Mouse (Mus musculus): ENCODE results near the gene Rps16.

The Rps16 gene

DNA sequence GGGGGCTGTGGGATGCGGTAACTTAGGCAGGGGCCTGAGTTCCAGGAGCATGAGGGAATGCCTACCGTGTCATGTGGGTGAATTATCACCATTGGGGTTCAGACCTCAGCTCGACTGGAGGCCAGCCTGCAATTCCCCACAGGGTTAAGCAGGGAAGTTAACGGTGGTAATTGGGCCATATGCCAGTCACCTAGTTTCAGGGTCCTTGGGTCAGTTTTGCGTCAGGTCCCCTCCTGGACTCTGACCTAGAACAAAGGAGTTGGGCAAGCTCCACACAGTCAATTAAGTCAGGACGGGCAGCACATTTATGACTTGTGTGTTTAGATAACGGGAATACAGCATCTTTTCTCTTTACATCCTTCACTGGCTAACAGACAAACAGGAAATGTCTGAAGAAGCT lies 9.1 kb upstream of the Rps16 start:
- in situ Hi-C loops (cut with MboI; ENCODE audit: unreplicated experiment in 2 of 2), result loop anchor here in 1 of 2 experiments (10.0 kb wide), 1 partner anchor 67 kb away; the partner anchor contains the start of gene Eid2b

DNA sequence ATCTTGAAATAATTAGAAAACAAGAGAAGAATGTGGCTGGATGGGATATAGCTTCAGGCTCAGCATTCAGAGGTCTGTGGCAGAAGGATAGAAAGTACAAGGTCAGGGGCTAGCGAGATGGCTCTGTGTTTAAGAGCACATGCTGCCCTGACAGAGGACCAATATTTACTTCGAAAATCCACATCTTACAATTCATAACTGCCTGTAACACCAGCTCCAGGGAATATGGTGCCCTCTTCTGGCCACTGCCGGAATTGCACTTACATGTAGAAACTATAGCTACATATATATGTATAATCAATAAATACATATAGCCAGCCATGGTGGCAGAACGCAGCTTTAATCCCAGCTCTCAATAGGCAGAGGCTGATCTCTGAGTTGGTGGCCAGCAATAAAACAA lies 5.8 kb upstream of the Rps16 start:
- in situ Hi-C loops (cut with MboI; ENCODE audit: unreplicated experiment in 2 of 2), result loop anchor here (5.0 to 10.0 kb wide), 2 partner anchors 67 to 70 kb away; partner anchors contain the start of gene Eid2b (in 2 of the 2)

DNA sequence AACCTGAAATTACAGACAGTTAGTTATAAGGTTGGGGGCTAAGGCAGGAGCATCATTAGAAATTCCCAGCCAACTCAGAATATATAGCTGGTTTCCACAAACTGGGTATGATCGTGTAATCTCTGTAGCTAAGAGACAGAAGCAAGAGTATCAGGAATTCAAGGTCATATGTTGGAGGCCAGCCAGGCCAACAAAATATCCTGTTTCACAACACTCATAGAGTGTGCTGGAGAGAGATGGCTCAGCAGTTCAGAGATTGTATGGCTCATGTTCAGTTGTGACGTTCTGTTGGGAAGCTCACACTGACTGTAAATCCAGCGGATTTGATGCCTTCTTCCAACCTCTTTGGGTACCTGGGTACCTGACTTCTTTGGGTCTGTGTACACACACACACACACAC lies 2.7 kb upstream of the Rps16 start:
- in situ Hi-C loops (cut with MboI; ENCODE audit: unreplicated experiment in 2 of 2), result loop anchor here (5.0 to 10.0 kb wide), 2 partner anchors 70 to 73 kb away; partner anchors contain the start of gene Eid2b (in 2 of the 2)

GRCm38 (mm10) chr7:28348601-28349000 lies 1.9 kb upstream of the Rps16 start:
- in situ Hi-C loops (cut with MboI; ENCODE audit: unreplicated experiment in 2 of 2), result loop anchor here (5.0 to 10.0 kb wide), 2 partner anchors 71 to 74 kb away; partner anchors contain the start of gene Eid2b (in 2 of the 2)

GRCm38 (mm10) chr7:28351676-28352191 lies 1.3 kb downstream of the Rps16 start:
- in situ Hi-C loops (cut with MboI; ENCODE audit: unreplicated experiment in 2 of 2), result no loop called here

DNA sequence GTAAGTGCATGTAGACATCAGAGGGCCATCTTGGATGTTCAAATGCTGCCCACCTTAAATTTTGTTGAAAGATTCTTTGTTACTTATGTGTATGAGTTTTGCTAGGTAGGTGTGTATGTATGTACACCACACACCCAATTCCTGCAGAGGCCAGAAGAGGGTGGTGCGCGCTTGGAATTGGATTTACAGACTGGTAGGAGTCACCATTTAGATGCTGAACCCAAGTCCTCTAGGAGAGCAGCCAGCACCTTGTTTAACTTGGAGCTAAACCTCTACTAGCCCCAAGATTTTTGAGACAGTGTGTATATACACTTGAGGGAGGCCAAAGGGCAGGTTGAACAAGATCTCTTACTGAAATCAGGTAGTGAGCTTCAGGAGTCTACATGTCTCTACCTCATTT lies 2.8 kb downstream of the Rps16 start:
- in situ Hi-C loops (cut with MboI; ENCODE audit: unreplicated experiment in 2 of 2), result no loop called here

- in situ Hi-C loops (cut with MboI; ENCODE audit: unreplicated experiment in 2 of 2), result no loop called here
Measured at GRCm38 (mm10) chr7:28354113-28354581, 3.7 kb downstream of the Rps16 start.

GRCm38 (mm10) chr7:28354596-28354995 lies 4.1 kb downstream of the Rps16 start:
- in situ Hi-C loops (cut with MboI; ENCODE audit: unreplicated experiment in 2 of 2), result no loop called here

DNA sequence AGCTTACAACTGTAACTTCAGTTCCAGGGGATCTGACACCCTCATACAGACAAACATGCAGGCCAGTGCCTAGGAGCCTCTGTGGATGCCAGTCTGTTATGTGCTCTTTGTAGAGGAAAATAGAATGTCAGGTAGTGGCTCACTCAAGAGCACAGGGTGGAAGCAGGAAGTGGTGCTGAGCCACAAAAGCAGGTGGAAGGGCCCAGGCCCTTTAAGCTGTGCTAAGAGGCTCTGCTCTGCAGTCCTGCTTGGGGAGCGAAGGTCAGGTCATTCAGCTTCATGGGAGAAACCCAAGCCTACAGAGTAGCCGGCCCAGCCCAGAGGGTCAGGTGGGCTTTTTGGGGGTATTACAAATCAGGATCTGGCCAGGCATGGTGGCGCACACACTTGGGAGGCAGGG lies 4.8 kb downstream of the Rps16 start:
- in situ Hi-C loops (cut with MboI; ENCODE audit: unreplicated experiment in 2 of 2), result no loop called here

- in situ Hi-C loops (cut with MboI; ENCODE audit: unreplicated experiment in 2 of 2), result no loop called here
Measured at GRCm38 (mm10) chr7:28356981-28357380, 6.5 kb downstream of the Rps16 start.

GRCm38 (mm10) chr7:28357984-28358383 lies 7.5 kb downstream of the Rps16 start:
- in situ Hi-C loops (cut with MboI; ENCODE audit: unreplicated experiment in 2 of 2), result no loop called here

DNA sequence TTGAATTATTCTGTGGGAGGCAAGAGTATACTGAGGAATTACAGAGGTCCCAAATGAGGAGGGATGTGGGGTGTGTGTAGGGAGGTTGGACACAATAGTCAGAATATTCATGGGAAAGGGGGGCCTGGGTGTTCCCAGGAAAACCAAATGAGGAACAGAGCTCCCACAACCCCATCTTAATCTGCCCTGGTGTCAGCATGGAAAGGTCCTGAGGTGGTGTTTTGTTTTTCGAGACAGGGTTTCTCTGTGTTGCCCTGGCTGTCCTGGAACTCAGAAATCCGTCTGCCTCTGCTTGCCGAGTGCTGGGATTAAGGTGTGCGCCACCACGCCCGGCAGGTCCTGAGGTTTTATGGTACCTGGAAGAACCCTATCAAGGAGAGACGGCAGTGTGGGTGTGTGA lies 8.0 kb downstream of the Rps16 start:
- in situ Hi-C loops (cut with MboI; ENCODE audit: unreplicated experiment in 2 of 2), result no loop called here

DNA sequence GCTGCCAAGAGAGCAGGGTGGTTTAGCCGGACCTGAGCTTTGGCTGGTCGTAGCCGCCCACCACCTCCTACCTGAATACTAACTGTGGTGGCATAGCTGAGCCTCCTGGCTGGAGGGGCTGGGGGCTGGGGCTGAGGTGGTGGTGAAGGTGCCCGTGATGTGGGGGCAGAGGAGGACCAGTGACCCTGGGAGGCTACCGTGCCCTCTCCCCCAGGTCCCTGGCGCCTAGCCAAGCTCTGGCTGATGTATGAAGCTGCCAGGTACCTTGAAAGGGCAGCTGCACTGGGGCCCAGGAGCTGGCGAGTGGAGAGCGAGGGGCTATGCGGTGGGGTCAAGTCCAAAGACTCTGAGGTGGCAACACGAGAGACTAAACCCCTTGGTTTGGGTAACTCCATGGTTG lies 9.4 kb downstream of the Rps16 start:
- in situ Hi-C loops (cut with MboI; ENCODE audit: unreplicated experiment in 2 of 2), result no loop called here

- in situ Hi-C loops (cut with MboI; ENCODE audit: unreplicated experiment in 2 of 2), result no loop called here
Measured at GRCm38 (mm10) chr7:28360291-28360690, 9.8 kb downstream of the Rps16 start.

- in situ Hi-C loops (cut with MboI; ENCODE audit: unreplicated experiment in 2 of 2), result no loop called here
Measured at GRCm38 (mm10) chr7:28361647-28362341, 11.3 kb downstream of the Rps16 start.

DNA sequence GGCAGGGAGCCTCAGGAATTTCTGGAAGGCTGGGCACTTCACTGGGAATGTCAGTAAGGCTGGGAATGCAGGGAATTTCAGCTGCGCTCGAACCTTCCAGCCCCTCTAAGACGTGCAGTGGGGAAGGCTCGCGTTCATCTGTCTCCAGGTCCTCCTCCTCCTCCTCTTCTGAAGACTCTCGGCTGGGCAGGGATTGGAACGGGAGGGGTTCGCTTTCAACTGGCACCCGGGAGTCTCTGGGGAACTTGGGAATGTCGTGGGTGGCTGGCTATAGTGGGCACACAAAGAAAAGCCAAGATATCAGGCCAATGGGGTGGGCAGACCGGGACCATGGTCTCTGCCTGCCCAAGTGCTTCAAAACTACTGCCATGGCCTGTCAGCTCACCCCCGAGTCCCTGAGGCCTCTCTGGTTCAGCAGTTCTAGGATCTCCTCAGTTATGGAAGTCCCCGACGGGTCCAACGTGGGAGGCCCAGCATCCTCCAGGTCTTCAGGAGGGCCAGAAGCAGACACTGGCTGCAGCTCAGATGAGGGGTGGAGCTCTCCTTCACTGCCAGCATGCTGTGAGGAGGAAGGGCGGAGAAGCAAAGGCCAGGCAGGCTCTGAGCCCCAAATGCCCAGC lies 12.1 kb downstream of the Rps16 start:
- in situ Hi-C loops (cut with MboI; ENCODE audit: unreplicated experiment in 2 of 2), result no loop called here

DNA sequence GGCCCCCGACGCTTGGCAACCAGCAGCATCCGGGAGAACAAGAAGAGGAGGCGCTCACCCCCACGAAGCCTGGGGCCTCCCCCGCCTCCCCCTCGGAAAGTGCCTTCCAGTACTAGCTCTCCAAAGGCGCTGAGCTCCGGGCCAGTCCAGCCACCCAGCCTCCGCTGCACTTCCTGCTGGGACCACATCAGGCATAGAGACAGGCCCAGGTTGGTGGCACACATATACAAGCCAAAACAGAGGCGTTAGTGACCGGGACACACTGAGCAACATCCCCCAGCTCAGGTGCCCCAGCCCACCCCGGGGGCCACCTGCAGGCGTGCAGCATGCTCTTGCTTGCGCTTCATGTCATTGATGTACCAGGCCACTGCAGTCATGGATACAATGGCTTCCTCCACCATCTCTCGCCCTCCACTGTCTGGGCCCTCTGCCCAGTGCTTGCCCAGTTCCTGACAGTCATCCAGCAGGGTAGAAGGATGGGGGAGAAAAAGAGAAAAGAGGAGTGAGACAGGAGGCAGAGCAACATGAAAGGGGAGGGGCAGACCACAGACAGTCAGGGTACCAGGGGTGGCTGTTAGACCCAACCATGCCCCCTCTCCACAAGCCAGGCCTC lies 17.3 kb downstream of the Rps16 start:
- in situ Hi-C loops (cut with MboI; ENCODE audit: unreplicated experiment in 2 of 2), result no loop called here

- in situ Hi-C loops (cut with MboI; ENCODE audit: unreplicated experiment in 2 of 2), result no loop called here
Measured at GRCm38 (mm10) chr7:28368276-28368920, 17.9 kb downstream of the Rps16 start.

DNA sequence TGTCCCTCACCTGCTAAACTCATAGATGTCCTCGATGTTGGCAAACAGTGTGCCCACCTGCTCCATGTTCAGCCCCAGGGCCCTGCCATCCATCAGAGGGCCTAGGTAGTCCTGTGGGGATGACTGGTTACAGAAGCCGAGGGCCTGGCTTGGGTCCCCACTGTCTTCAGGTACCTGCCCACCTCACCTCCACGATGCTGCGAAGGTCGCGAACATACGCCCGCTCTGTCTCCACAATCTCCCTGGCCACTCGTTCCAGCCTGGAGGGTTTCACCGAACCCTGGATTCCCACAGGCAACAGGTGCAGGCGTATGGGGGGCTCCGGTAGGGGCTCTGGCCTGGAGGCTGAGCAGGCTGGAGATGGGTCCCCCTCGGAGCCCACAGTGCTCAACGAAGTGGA lies 19.6 kb downstream of the Rps16 start:
- in situ Hi-C loops (cut with MboI; ENCODE audit: unreplicated experiment in 2 of 2), result loop anchor here in 1 of 2 experiments (10.0 kb wide), 2 partner anchors 65 to 225 kb away; partner anchors contain the start of genes Gmfg, Pak4 and Samd4b

- in situ Hi-C loops (cut with MboI; ENCODE audit: unreplicated experiment in 2 of 2), result loop anchor here in 1 of 2 experiments (10.0 kb wide), 2 partner anchors 64 to 224 kb away; partner anchors contain the start of genes Gmfg, Pak4 and Samd4b
Measured at GRCm38 (mm10) chr7:28370977-28371513, 20.6 kb downstream of the Rps16 start.
